Mouse (Mus musculus) heart, postnatal 0 days (tissue): ENCODE measurements around the gene Pdzph1.

Experiments
- CTCF ChIP-seq: IDR thresholded peaks from 2 replicates; pipeline ENCODE4 v1.5.1; 2016; ENCODE audit warnings: antibody characterized with exemption, control low read depth, low read depth
- EP300 ChIP-seq: IDR thresholded peaks from 2 replicates; pipeline ENCODE4 v1.6.1; 2016; ENCODE audit warnings: antibody characterized with exemption, low read depth

GRCm38 (mm10) chr17:59012421-59013090, 21.4 kb upstream of the Pdzph1 start:
- TF ChIP-seq CTCF, result no peak
- TF ChIP-seq EP300, result no peak
